Mouse (Mus musculus) ES-Bruce4 (cell line): Measurements from ENCODE around the gene Rgs3.

ENCODE experiments used
- CTCF ChIP-seq: IDR thresholded peaks from one replicate; pipeline ENCODE4 v1.8.1; 2011; ENCODE audit warnings: low read depth, low read length
- POLR2A ChIP-seq: IDR thresholded peaks from one replicate; pipeline ENCODE4 v1.8.1; 2011; ENCODE audit warnings: low read length; ENCODE audit not compliant: insufficient read depth

GRCm38 (mm10) chr4:62705749-62706148, 146.1 kb downstream of the Rgs3 start:
- TF ChIP-seq POLR2A = no peak
- TF ChIP-seq CTCF = no peak
